Mouse (Mus musculus): Measurements from ENCODE around the gene Tnks1bp1.

The Tnks1bp1 gene

GRCm38 (mm10) chr2:85047596-85048167, at the start of gene Tnks1bp1:
Gene Tnks1bp1, plus strand, starts transcription at chr2:85048022.
- DNase-seq (ENCODE audit: low spot score in 2 of 2): peak; percentile 91 to 93

DNA sequence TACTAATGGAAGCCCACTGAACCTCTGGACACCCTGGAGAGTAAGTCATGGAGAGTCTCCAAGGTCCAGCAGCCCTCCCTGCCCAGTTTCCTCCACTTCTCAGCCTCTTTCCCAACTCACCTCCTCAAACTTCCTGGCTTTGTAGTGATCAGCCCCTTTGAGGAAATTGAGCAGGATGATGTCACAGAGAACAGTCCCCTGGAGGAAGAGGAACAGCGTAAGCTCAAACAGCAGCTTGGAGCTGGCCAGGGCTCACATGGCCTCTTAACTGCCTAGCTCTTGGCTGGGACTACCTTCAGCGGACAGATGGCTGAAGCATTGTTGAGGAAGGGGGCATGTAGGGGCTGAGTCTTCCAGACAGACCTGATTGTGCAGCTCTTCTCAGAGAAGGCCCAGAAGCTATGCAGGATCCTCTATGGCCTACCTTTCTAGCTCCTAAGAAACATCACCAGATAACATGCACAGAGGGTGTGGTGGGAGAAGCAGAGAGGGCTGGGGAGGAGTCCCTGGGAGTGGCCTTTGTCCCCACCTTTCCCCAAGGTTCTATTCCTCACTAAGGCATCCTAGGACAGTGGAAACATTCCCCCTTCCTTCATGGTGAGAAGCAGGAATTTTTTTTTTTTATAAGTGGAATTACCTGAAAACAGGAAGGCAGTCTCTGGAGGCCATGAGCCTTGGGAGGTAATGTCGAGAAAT, 48.2 kb upstream of the Tnks1bp1 start:
- no peak for DNase-seq (ENCODE audit: low spot score in 2 of 2)

- no peak for DNase-seq (ENCODE audit: low spot score in 2 of 2)
Observed at GRCm38 (mm10) chr2:85001497-85001896, 46.3 kb upstream of the Tnks1bp1 start.

GRCm38 (mm10) chr2:85002575-85002974, 45.2 kb upstream of the Tnks1bp1 start:
- DNase-seq (ENCODE audit: low spot score in 2 of 2): no peak

GRCm38 (mm10) chr2:85004341-85004740, 43.5 kb upstream of the Tnks1bp1 start:
- peak in 1 of 2 experiments; percentile 19 for DNase-seq (ENCODE audit: low spot score in 2 of 2)

DNA sequence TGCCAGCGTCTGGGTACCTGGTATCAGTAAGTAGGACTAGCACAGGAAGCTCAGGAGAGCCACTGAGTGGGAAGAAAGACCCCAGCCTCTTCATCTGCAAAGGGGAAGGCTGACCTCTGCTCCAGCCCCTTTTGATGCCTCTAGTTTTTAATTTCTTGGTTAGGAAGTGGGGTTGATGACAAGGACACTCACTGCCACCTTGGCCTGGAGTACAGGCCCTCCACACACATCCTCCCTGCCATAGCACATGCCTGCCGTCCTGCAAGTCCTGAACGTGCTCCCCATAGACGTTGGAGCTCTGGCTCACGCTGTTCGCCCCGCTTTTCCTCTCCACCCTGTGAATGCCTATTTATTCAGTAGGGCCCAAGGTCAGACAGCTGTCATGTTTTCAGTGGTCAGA, 41.2 kb upstream of the Tnks1bp1 start:
- no peak for DNase-seq (ENCODE audit: low spot score in 2 of 2)

GRCm38 (mm10) chr2:85007729-85008128, 40.1 kb upstream of the Tnks1bp1 start:
- no peak for DNase-seq (ENCODE audit: low spot score in 2 of 2)

GRCm38 (mm10) chr2:85009212-85009611, 38.6 kb upstream of the Tnks1bp1 start:
- DNase-seq (ENCODE audit: low spot score in 2 of 2): no peak

DNA sequence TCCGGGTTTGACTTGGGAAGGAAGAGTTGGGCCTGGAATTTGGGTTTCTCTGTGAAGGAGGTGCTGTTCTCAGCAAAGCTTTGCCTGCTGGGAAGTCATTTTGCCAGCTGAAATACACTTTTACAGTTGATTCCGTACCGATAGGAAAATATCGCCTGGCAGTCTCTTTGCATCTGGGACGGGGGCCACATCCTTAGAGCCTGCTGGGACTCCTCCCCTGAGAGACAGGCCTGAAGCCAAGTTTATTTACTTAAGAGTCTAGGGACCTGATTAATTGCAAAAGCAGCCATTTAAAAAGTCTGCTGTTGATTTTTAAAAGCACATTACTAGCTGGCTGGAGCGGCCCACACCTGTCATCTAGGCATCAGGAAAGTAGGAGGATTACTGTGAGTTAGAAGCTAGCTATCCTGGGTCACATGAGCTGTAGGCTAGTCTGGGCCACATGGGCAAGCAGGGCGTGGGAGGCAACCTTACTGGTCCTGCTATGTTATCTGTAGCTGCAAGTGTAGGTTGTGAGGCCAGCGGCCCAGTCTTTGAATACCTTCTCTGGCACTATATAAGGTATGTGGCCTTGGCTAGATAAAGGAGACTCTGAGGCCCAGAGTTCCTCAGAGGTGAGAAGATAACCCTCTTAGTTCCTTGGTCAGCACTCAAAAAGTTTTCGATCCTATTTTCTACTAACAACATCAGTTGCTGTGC, 35.8 kb upstream of the Tnks1bp1 start:
- DNase-seq (ENCODE audit: low spot score in 2 of 2): no peak

DNA sequence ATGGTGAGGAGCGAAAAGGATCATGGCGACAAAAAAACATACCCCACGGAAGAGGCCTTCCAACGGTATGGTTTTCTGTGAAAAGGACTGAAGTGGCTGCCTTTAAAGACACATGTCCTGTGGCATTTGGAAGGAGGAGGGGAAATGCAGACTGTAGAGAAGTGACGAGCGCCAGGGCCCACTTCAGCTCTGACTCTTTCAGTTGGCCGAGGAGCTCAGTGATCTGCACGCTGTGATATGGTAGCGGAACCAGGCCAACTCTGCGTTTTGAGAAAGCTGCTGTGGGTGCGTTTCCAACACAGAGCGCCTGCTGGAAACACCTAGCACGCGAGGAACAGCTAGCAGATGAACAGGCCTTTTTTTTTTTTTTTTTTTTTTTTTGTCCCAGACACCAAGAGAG, 35.1 kb upstream of the Tnks1bp1 start:
- DNase-seq (ENCODE audit: low spot score in 2 of 2): no peak

- DNase-seq (ENCODE audit: low spot score in 2 of 2): no peak
Observed at GRCm38 (mm10) chr2:85013826-85014587, 33.8 kb upstream of the Tnks1bp1 start.

DNA sequence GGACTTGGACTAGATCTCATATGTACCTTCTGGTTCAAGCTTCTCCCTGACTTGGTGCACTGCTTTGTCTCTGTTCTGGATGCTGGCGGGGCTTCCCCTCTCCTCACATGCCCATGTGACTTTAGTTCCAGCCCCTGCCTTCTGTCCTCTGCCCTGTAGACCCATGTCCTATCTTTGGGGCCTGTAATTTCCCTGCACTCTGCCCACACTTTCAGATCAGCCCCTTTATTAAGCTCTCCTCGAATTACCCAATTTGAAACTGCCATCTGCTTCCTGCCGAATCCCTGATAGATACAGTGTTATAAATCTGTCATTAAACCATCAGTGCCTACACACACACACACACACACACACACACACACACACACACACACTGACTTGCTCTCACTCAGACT, 33.2 kb upstream of the Tnks1bp1 start:
- no peak for DNase-seq (ENCODE audit: low spot score in 2 of 2)

- no peak for DNase-seq (ENCODE audit: low spot score in 2 of 2)
Observed at GRCm38 (mm10) chr2:85022043-85022442, 25.8 kb upstream of the Tnks1bp1 start.

DNA sequence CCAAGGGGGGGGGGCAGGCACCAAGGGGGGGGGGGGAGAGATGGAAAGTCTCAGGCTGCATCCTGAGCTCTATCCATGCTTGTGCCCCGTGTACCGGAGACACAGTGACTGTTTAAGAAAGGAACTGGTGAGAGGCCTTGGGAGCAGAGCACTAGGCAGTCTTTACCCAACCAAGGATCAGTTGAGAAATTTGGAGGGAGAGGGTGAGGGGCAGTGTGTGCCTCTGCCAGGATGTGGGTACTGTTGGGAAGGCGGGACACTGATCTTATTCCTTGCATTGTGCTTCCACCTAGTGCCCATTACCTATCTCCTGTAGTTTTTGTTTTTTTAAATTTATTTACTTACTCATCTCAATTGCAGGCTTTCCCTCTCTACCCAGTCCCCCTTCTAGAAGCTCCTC, 21.6 kb upstream of the Tnks1bp1 start:
- no peak for DNase-seq (ENCODE audit: low spot score in 2 of 2)

GRCm38 (mm10) chr2:85027281-85027680, 20.5 kb upstream of the Tnks1bp1 start:
- no peak for DNase-seq (ENCODE audit: low spot score in 2 of 2)

DNA sequence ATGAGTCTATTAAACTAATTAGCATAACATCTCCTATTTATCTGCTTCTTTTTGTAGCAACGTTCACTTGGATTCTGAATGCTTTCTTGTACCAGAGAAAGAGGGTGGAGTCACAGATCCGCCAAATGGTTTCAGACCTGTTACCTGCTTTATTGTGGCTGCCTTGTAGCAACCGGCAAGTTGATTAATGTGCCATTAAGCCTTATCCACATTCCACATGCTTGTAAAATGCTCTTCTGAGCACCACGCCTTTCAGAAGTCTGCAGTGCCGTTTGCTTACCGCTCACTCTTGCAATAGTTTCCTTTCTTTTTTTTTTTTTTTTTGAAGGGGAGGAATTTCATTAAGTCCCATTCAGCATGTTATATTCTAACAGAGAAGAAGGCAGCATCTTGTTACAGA, 17.9 kb upstream of the Tnks1bp1 start:
- DNase-seq (ENCODE audit: low spot score in 2 of 2): no peak

- no peak for DNase-seq (ENCODE audit: low spot score in 2 of 2)
Observed at GRCm38 (mm10) chr2:85030989-85031388, 16.8 kb upstream of the Tnks1bp1 start.

GRCm38 (mm10) chr2:85033121-85033520, 14.7 kb upstream of the Tnks1bp1 start:
- no peak for DNase-seq (ENCODE audit: low spot score in 2 of 2)

DNA sequence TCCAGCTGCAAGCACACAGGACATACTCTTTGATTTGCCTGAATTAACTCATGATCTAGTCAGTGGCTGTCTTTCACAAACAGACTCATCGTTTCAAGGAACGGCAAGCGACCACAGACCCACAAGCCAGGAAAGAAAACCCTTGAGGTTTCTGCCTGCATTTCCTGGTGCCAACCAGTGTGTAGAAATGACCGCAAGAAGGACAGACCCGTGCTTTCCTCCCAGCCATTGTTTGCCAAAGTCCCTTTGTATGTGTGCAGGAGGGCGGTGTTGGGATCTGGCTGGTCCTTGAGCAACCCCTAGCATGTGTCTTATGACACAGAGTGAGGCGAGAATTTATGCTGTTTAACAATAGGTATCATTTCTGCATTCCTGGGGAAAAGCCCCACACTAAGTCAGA, 13.7 kb upstream of the Tnks1bp1 start:
- DNase-seq (ENCODE audit: low spot score in 2 of 2): no peak

- DNase-seq (ENCODE audit: low spot score in 2 of 2): no peak
Observed at GRCm38 (mm10) chr2:85036507-85037046, 11.2 kb upstream of the Tnks1bp1 start.

- DNase-seq (ENCODE audit: low spot score in 2 of 2): peak; percentile 83 to 84
Observed at GRCm38 (mm10) chr2:85037047-85038026, 10.5 kb upstream of the Tnks1bp1 start, which contains the start of the genes Ssrp1 and P2rx3. Gene Ssrp1, plus strand, starts transcription at chr2:85037234. Gene P2rx3, minus strand, starts transcription at chr2:85037462.

All from frontal cortex, postnatal 14 days (tissue).